25 mouse cellular contexts compared by ENCODE assay signal in the genomic region with DNA sequence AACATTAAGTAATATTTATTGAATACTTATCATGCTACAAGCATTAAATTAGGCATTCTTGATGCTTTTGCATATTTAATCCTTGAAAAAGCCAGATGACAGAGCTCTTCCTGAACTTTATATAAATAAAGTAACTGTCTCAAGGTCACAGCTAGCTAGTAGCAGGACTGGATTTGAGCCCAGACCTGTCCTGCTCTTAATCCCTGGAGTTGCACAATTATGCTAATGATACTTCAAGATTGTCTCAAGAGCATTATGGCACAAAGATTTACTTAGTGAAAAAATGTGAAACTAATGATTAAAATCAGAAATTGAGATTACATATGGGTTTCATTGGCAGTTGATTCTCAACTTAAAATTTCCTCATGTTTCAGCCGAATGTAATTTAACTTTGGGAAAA.
DNase-seq lines count a peak whose midpoint lies in the region; ATAC-seq and TF ChIP-seq lines count a peak whose summit lies in the region.
"Had no signal": no experiment of that assay in that cellular context is flagged by ENCODE, and none has a peak within 500 bp of the region (broad histone marks: within the 10 kb centered on the region; RNA-seq: fewer than 3 reads in every experiment).

No protein-coding gene starts in this region.

- no peak overlapping the region for H3K27ac ChIP-seq in gastrocnemius, adult 2 months
- H3K27ac ChIP-seq in limb, embryonic 14.5 days (replicated peaks; ENCODE audit: low read depth, low read length), result no peak overlapping the region
- no peak overlapping the region for H3K27ac ChIP-seq in limb, embryonic 10.5 days
- H3K27ac ChIP-seq: forebrain, embryonic 10.5 days; hindbrain, embryonic 15.5 days; kidney, postnatal 0 days; left cerebral cortex, adult 2 months; midbrain, embryonic 13.5 days; neural tube, embryonic 12.5 days had no signal

- TF ChIP-seq CTCF in gastrocnemius, adult 2 months (IDR thresholded peaks at IDR 0.05), result no peak

- H3K36me3 ChIP-seq in limb, embryonic 14.5 days (ENCODE audit: control insufficient read depth, insufficient read depth, low read length), result no peaks in the 10 kb centered on the region
- H3K36me3 ChIP-seq in limb, embryonic 10.5 days, result no peaks in the 10 kb centered on the region
- H3K36me3 ChIP-seq: forebrain, embryonic 10.5 days; hindbrain, embryonic 15.5 days; midbrain, embryonic 13.5 days; neural tube, embryonic 12.5 days had no signal

- no peaks in the 10 kb centered on the region for H3K9me3 ChIP-seq in limb, embryonic 14.5 days (ENCODE audit: control insufficient read depth, low read length)
- no peaks in the 10 kb centered on the region for H3K9me3 ChIP-seq in limb, embryonic 10.5 days (replicated peaks)
- H3K9me3 ChIP-seq: forebrain, embryonic 10.5 days; hindbrain, embryonic 15.5 days; midbrain, embryonic 13.5 days; neural tube, embryonic 12.5 days had no signal

- no peak for ATAC-seq in limb, embryonic 14.5 days (ENCODE audit: low FRiP score, low read depth)
- ATAC-seq: activated CD4-positive, CD25-positive, alpha-beta regulatory T cell, adult 4 months; forebrain, embryonic 16.5 days; intestine, embryonic 16.5 days; liver, postnatal 0 days; midbrain, embryonic 13.5 days had no signal

- WGBS in limb, embryonic 14.5 days, result 62% methylated on average over 1 of the region's 1 CpGs
- WGBS in limb, embryonic 10.5 days, result 89% methylated on average over 1 of the region's 1 CpGs

- intact Hi-C loops in gastrocnemius, adult 2 months (cut with DNase I), result no loop called here

- no peak overlapping the region for H3K4me2 ChIP-seq in limb, embryonic 14.5 days (replicated peaks; ENCODE audit: low read depth, low read length, severe bottlenecking)
- H3K4me2 ChIP-seq: heart, embryonic 11.5 days; hindbrain, embryonic 15.5 days; liver, embryonic 11.5 days; midbrain, embryonic 13.5 days; neural tube, embryonic 12.5 days had no signal

- no peak for TF ChIP-seq POLR2A in limb, embryonic 14.5 days (IDR thresholded peaks at IDR 0.05; ENCODE audit: borderline replicate concordance, extremely low read depth, insufficient read depth, insufficient read length)

- peak; percentile 5 for DNase-seq in adrenal gland, adult 2 months
- DNase-seq in adrenal gland, adult 18-20 months (ENCODE audit: low spot score in 2 of 2), result no peak
- DNase-seq in gastrocnemius, adult 2 months, result peak; percentile 17
- DNase-seq in gastrocnemius, adult 8-10 months (ENCODE audit: low spot score in 2 of 2), result no peak
- peak; percentile 16 for DNase-seq in limb, embryonic 14.5 days (ENCODE audit: low spot score)
- no peak for DNase-seq in limb, embryonic 10.5 days (ENCODE audit: low spot score)
- DNase-seq in fat pad, adult 2 months (ENCODE audit: extremely low read depth, low read depth, low spot score), result peak; percentile 36
- DNase-seq: cerebellum, adult 11-12 months; heart, adult 11 months; liver, postnatal 0 days; lung, postnatal 14 days; right cerebral cortex, postnatal 14 days; spleen, adult 18-20 months had no signal

- no peak overlapping the region for H3K9ac ChIP-seq in limb, embryonic 14.5 days (ENCODE audit: low read depth, low read length, severe bottlenecking)
- H3K9ac ChIP-seq: hindbrain, embryonic 15.5 days; liver, postnatal 0 days; midbrain, embryonic 13.5 days; neural tube, embryonic 12.5 days had no signal

- H3K4me1 ChIP-seq in limb, embryonic 14.5 days (ENCODE audit: control insufficient read depth, insufficient read depth, low read length), result no peaks in the 10 kb centered on the region
- no peaks in the 10 kb centered on the region for H3K4me1 ChIP-seq in limb, embryonic 10.5 days
- H3K4me1 ChIP-seq: forebrain, embryonic 10.5 days; hindbrain, embryonic 15.5 days; midbrain, embryonic 13.5 days; neural tube, embryonic 12.5 days had no signal

- no peak overlapping the region for H3K4me3 ChIP-seq in gastrocnemius, adult 2 months
- H3K4me3 ChIP-seq in limb, embryonic 14.5 days (replicated peaks; ENCODE audit: low read length), result no peak overlapping the region
- H3K4me3 ChIP-seq in limb, embryonic 10.5 days, result no peak overlapping the region
- H3K4me3 ChIP-seq: forebrain, embryonic 10.5 days; hindbrain, embryonic 15.5 days; left cerebral cortex, adult 2 months; megakaryocyte, embryonic 14.5 days; midbrain, embryonic 13.5 days; neural tube, embryonic 12.5 days had no signal

- no peaks in the 10 kb centered on the region for H3K27me3 ChIP-seq in limb, embryonic 14.5 days (ENCODE audit: control insufficient read depth, insufficient read depth, low read length)
- no peaks in the 10 kb centered on the region for H3K27me3 ChIP-seq in limb, embryonic 10.5 days (ENCODE audit: low read depth, poor library complexity, severe bottlenecking)
- H3K27me3 ChIP-seq: hindbrain, embryonic 15.5 days; megakaryocyte, embryonic 14.5 days; midbrain, embryonic 13.5 days; neural tube, embryonic 12.5 days had no signal

Comparison
In these comparisons a context has a peak if more than half of its experiments do, and no peak if none do; other contexts are left out.
1. DNase-seq: peak in adrenal gland, adult 2 months (single experiment), gastrocnemius, adult 2 months (single experiment), limb, embryonic 14.5 days (single experiment) and fat pad, adult 2 months (single experiment); none in adrenal gland, adult 18-20 months (0 of 2), gastrocnemius, adult 8-10 months (0 of 2) and limb, embryonic 10.5 days (single experiment).